Mouse (Mus musculus) kidney, adult 11 months (tissue): Measurements from ENCODE around the gene Sectm1b.
"Not testable (repeated sequence)": the region's sequence is repeated elsewhere in the genome, so short reads cannot be mapped to it uniquely, and the experiment has no call there.

Experiments used
- DNase-seq: peaks from one replicate; pipeline ENCODE4 v3.0.0; 2022

Gene Sectm1b

DNA sequence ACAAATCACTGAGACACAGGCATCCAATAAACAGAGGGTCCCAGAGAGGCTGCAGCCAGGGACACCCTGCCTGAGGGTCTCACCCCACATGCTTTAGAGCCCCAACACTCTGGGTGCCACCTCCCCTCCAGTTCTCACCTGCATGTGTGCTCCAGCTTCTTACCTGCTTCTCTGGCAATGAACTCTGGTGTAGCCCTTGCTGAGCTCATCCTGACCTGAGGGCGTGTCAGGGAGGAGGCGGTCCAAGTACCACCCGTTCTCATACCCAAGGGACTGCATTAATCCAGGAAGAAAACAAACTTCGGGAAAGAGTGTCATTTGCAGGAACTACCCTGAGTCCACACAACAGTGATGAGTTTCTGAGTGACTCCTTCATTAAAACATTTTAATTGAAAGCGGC lies at the start of gene Sectm1b:
Gene Sectm1b (minus strand): TSS at position 191 of the 400 bp plus-strand sequence.
- DNase-seq, result peak; percentile 62

DNA sequence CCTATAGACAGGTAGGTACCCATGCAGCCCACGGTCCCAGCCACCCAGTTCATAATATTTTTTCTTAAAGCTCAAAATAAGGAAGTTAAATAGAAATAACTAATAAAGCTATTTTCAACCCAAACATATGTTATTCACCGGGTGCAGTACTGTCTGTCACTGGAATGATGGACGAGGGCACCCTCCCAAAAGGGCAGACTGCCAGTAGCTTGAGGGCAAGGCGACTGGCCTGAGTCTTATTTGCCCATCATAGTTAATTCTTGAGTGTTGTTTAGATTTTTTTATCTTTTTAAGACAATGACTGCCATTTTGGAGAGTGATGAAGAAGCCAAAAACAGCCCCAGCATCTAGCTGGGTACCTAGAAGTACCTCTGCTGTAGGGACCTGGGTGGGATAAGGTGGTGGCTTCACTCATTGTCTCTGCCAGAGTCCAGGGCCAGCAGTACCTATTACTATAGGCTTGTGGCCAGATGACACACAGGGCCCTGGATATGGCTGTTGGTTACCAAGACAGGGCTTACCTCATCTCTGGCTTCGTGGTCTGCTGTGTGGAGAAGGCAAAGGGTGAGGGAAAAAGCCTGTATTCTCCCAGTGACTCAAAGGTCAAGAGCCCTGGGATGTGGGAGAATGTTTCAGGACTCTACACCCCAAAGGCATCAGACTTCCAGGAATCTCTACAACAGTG lies 48.9 kb upstream of the Sectm1b start:
- DNase-seq, result peak; percentile 36

DNA sequence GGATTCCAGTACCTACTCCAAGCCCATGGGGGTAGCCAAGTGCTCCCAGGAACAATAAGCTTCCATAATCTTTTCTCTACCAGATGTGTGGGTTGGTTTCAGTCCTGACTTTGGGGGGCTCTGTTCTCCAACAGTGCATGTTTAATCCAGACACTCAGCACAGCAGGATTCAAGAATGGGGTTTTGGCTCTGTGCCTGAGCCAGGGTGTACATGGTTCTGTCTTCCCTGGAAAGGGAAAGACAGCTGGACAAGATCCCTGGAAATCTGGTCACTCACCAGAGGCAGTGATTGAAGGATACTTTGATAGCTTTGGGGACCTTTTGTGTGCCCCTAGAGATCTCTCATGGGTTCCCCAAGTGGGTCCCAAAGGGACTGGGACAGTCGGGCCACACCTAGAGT lies 48.2 kb upstream of the Sectm1b start:
- DNase-seq, result no peak

DNA sequence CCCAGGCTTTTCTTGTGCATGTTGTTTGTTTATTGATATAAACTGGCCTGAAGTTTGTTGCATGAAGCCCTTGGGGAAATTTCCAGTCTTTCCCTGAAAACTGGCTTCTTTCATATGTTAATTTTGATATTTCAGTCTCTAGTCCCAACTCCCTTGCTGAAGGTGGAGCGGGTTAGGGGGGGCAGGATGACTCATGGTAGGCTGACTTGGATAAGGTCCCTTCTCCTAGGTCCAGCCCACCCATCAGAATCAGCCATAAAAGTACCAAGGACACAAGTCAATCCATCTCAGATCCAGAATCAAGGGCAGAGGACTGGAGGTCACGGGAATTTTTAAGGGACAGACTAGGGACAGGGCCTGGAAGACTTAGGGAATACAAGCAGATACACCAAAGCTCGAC lies 47.7 kb upstream of the Sectm1b start:
- DNase-seq, result no peak

DNA sequence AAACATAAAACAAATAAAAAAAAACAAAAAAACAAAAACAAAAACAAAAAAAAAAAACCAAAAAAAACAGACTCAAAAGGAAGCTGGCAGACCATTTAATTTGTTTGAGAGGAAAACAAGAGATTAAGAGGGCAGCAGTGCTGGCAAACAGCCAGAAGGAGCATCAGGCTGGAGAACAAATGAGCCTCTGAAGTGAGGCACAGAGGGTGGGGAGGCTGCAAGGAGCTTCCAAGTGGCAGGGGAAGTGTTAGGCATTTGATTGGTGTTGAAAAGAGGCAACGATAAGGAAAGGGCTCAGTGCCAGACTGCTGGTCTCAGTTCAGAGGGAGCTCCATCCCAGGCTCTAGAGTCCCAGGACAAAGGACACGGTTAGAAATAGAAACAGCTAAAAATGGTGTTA lies 46.6 kb upstream of the Sectm1b start:
- DNase-seq, result peak; percentile 61

DNA sequence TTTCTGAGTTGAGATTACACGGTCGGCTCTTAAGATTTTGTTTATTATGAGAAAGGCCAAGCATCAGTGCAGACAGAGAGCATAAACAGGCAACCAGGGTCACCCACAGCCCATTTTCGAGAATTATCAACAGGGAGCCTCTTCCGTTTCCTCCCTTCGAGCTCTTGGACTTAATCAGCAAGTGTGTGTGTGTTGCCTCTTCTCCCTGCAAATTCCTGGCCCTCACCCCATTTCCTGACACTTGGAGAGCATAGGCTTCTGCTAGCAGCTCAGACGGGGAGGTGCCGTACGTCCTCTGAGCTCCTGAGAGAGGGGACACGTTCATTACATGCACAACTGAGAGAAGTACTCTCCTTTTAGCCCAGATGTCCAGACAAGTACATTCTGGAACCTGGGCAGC lies 44.7 kb upstream of the Sectm1b start:
- no peak for DNase-seq

DNA sequence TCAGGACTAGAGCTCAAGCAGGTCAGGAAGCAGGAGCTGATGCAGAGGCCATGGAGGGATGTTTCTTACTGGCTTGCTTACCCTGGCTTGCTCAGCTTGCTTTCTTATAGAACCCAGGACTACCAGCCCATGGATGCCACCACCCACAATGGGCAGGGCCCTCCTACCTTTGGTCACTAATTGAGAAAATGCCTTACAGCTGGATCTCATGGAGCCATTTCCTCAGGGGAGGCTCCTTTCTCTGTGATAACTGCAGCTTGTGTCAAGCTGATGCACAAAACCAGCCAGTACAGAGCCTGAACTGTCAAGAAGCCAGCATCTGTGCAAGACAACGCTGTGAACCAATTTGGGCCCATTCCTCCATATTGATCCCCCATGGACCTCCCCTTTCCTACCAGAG lies 43.9 kb upstream of the Sectm1b start:
- DNase-seq, result not testable (repeated sequence)

DNA sequence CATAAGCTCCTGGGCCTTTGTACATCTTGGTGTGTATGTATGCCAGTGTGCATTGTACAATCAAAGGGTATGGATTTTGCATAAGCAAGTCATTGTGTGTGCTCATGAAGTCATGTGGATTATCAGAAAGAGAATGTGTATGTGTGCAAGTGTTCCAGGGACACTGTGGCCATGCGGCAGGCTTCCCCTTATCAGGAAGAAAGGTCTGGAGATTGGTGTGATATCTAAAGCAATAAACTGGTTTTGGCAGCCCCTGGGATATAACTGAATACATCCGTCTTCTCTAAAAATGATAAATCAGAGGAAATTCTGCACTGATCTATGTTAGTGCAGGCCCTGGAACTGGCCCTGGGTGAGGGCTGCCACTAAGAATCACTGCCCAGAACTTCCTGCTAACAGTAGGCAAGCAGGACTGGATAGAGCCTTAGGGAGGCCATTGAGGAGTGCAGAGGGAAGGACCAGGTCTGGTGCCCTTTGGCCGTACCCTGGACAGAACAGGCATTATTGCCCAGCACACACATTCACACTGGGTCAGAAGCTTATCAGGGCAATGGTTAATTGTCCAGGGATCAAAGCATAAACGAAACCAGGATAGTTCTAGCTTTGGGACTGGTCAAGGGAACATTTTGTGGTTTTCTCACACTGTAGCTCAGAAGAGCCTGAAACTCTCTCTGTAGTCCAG lies 37.9 kb upstream of the Sectm1b start:
- peak; percentile 58 for DNase-seq

DNA sequence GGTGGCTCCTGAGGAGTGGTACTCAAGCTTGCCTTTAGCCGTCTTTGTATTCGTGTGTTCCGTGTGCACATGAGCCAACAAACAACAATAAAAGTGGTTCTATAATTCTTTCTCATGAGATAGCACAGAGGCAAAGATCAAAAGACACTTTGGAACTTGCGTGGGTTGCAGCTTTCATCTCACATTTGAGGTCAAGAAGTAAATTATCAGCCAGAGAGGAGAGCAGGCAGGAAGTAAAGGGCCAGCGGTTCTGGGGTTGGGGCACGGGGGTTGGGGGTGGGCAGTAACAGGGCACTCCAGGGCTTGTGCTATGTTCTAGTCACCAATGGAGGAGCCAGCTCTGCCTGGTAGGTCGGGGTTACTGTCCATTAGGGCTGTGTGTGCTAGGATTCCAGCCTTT lies 37.3 kb upstream of the Sectm1b start:
- DNase-seq, result peak; percentile 66

DNA sequence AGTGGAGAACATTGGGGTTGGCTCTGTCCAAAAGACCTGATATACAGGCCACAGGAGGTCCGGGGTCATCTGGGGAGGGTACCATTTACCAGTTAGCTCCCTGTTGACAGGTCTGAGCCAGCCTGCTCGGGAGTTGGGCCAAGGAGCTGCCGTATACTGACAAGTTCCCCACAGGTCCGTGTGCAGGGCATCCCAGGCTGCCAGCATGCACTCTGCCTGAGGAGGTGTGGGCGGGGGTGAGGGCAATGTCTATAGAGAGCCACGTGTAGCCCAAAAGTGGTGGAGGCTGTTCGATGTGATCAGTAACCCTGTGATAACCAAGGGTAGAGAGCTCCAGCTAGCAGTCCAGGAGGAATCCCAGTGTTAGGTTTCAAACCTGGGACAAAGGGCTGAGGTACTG lies 36.4 kb upstream of the Sectm1b start:
- DNase-seq, result peak; percentile 46

DNA sequence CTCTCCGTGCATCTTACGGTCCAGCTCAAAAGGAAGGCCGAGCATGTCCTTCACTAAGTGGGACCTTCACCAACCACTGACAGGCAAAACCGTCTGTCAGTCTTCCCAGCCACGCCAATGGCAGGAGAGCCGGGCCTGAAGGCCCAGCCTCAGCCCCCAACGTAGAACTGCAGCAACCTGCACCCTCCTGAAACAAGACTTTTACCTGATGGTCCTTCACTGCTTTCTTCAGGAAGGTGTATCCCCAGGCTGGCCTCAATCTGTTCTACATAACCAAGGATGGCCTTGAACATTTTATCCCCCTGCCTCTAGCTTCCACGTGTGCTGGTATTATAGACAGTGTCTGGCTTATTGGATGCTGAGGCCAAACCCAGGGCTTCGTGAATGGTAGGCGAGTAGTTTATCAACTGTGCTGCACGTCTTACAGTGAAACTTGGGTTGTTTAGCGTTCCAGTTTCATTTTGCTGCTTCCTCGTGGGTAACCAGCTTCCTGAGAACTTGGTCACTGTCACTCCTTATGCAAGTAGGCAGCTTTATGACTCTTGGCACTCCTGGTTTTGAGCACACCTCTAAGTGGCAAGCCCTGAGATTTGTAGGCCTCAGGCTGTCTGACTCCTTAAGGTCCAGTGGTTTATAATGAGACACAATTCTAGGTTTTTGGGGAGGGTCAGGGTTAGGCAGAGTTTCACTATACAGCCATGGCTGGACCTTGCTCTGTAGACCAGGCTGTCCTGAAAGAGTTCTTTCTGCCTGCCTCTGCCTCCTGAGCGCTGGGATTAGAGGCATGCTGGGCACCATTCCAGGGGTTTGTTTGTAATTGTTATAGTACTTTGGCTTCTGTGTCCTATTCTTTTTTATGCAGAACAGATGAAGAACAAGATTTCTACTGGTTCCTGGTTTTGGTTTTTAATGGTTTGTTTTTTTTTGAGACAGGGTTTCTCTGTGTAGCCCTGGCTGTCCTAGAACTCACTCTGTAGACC lies 29.5 kb upstream of the Sectm1b start:
- no peak for DNase-seq

DNA sequence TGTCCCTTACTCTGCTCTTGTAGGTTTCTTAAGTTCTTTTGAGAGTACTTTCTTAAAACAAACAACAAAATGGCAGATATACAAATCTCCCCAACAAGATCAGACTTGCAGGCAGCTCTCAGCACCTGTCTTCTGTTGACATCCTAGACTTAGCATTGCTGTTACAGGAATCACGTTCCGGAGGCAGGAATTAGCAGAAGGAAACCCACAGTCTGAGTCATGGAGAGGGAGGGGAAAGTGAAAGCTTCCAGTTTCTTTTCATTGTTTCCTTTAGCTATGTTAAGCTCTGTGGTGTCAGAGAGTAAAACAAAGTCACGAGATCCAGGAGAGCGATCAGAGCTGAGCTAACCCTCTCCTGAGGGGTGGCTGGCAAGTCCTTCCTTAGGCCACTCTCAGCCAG lies 27.6 kb upstream of the Sectm1b start:
- DNase-seq, result no peak

DNA sequence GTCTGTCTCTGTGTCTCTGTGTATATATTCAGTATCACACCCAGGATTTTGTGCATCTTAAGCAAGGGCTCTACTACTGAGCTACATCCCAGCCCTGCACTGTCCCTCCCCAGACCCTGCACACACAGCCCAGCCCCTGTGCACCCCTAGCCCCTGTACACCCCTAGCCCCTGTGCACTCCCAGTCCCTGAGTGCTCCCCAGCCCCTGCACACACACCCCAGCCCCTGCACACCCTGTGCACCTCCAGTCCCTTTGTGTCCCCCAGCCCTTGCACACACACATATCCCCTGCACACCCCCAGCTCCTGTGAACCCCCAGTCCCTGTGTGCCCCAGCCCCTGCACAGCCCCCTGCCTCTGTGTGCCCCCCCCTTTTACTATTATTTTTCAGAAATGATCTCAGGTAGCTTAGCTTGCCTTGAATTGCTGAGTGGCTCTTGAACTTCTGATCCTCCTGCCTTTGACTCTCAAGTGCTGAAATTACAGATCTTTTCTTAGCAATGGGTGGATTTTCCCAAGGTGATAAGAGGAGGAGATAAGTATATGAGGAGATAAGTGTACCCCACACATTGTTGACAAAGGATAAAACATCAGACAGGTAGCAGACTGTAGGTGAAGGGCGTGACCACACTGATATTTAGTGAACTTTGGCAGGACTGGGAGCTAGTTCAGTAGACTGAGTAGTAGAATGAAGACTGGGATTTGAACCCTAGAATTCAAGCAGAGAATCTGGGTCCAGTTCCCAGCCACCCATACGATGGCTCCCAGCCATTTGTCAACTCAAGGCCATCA lies 26.6 kb upstream of the Sectm1b start:
- no peak for DNase-seq

DNA sequence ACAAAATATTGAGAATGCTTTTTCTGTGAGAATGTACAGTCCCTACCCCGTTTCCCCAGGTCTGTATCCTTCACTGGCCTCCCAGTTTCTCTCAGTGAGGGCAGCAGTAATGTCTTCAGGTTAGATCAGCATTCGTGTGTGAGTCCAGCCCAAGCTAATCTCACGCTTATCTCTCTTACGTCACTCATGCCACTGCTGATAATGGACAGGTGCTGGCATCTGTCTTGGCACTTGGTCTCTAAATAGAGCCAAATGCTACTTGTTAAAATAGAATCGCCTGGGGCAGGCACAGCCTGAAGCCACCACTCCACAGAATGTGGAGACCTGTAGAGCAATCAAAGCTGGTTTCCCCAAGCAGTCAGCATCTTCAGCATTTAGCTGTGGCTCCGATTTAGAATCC lies 25.6 kb upstream of the Sectm1b start:
- DNase-seq, result no peak

DNA sequence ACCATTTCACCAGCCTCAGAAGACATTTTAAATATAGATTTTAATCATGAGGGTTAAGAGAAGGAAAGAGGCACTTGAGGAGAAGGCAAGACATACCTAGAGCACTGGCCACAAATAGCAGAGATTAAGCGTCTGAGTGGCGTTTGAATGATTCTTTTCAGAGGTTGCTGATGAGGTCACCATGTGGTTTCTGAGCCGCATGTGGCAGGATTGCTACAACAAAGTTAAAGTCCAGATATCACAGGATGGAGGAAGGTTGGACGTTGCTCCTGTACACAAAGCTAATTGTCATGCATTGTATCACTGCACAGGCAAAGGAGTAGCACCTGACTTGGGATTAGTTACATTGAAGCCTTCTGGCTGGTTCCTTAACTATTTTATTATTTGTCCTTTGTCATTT lies 22.9 kb upstream of the Sectm1b start:
- DNase-seq, result no peak

DNA sequence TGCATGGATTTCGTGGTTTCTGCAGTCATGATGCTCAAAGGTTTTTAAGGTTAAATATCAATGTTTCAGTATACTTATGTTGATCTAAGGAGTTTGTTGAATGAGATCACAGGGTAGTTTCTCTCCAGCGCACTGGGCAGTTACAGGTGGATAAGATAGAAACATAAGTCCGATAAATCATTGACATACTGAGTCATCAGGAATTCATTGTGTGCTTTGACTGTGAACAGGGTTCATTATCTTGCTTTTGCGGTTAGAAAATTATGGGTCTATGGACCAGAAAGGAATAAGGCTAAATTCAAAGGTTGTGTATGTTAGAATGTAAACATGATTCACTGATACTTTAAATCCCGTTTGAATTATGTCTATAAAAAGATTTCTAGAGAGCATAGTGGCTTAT lies 21.8 kb upstream of the Sectm1b start:
- no peak for DNase-seq

DNA sequence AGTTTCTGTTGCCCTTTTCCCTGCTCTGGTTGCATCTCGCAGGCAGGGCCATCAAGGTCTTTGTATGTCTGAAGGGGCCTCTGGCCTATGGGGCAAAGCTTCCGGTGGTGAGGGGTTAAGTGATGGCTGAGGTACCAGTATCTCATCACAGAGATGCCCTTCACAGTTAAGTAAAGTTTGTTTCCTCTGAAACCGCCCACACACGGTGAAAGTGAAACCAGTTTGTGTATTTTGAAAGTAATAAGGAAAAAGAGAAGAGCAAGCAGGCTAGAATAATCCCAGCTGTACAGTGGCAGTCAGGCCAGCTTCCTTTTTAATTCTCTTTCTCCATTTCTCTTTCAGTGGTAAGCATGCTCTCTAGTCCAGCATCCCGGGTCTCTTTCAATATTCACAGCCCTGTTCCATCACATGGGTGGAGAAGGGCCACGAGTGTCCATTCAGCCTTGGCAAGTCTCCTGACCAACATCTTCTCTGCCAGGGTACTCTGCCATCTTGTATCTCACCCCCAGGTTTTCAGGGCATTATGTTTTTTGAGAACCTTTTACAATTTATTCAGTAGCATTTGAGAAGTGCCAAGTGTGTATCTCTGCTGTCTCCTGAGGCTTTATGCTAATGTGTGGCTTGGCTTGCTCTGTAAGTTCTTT lies 19.6 kb upstream of the Sectm1b start:
- no peak for DNase-seq

DNA sequence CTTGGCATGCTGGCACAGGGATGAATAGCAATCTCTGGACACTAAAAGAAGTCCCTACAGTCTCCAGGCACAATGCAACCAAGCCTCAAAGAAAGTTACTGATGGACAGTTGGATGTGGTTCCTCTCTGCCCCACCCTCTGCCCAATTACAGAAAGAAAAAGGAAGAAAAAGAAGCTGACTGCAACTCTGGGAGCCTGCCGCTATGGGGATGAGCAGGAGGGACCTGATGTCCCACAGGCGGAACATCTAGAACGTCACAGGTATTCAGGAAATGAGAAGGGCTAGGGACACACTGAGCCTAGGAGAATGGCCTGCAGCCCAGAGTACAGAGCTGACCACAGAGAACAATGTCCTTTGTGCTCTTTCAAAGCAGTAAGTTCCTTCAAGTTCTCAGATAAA lies 18.9 kb upstream of the Sectm1b start:
- DNase-seq, result no peak

DNA sequence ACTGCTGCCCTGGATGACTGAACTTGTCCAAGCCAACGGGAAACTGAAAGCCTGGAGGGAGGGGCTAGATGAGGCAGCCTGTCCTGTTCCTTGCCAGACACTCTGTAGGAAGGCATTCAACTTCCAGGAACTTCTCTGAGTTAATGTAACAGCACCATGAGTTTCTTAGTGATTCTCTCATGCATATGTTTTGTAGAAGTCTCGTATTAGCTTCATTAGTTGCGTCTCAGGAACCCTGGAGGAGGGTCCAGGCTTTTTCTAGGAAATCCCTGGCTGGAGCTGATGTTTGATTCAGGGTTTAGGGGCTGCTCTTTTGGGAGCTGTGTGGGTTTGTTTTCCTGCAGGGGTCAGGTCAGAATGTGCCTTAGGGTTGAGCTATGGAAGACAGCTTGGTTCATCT lies 17.8 kb upstream of the Sectm1b start, which contains the start of gene Sectm1a:
Gene Sectm1a (minus strand): TSS at position 101 of the 400 bp plus-strand sequence.
- no peak for DNase-seq

DNA sequence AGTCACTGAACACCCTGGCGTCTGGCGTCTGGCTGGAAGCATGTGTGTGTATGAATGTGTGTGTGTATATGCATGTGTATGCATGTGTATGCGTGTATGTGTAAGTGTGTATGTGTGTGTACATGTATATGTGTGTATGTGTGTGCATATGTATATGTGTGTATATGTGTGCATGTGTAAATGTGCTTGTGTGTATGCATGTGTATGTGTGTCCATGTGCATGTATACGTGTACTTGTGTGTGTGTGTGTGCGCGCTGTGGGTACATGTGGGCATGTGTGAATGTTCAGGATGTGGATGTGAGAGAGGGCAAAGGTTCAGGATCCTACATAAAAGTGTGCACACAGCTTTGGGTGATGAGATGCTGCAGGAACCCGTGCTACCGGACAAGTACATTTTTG lies 17.0 kb upstream of the Sectm1b start:
- DNase-seq, result no peak

DNA sequence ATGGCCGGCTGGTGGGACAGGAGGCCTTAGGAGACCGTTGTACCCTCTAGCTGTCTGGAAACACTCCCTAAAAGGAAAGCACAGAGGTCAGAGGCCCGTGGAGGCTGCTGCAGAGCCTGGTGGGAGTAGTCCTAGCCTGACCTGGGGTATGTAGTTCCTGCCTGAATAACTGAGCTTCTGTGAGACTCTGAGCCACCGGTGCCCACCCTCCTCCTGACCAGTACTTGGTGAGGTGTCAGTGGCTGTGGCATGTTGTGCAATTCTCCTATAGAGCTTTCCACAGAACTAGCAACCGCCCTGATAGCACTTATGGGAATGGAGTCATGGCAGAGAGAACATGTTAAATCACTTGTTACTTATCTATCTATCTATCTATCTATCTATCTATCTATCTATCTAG lies 12.3 kb upstream of the Sectm1b start:
- no peak for DNase-seq

DNA sequence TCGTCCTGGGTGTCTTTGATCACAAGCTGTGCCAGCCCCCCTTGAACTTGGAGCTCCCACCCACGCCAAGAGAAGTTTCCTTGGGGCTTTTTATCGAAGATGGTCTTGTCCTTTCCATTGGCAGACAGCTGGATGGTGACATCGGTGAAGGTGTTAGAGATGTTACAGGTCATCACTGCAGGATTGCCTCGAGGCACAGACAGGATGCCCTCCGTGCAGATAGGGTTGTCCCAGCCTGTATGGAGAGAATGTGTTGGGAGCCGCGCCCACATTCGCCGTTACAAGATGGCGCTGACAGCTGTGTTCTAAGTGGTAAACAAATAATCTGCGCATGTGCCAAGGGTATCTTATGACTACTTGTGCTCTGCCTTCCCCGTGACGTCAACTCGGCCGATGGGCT lies 6.3 kb upstream of the Sectm1b start:
- not testable (repeated sequence) for DNase-seq
